ENCODE assay signal across 9 mouse cellular contexts in genomic region chr5:63886709-63887108, GRCm38 (mm10).
DNase-seq lines count a peak whose midpoint lies in the region; ATAC-seq and TF ChIP-seq lines count a peak whose summit lies in the region.
"Had no signal": no experiment of that assay in that cellular context is flagged by ENCODE, and none has a peak within 500 bp of the region (broad histone marks: within the 10 kb centered on the region; RNA-seq: fewer than 3 reads in every experiment).

No protein-coding gene starts in this region.

- no peaks in the 10 kb centered on the region for H3K4me1 ChIP-seq in heart, adult 2 months (ENCODE audit: control insufficient read depth, insufficient read depth, low read length)
- no peaks in the 10 kb centered on the region for H3K4me1 ChIP-seq in hindbrain, embryonic 14.5 days (replicated peaks; ENCODE audit: control insufficient read depth, insufficient read depth, low read length)
- H3K4me1 ChIP-seq: embryonic facial prominence, embryonic 15.5 days had no signal

- H3K79me2 ChIP-seq in heart, adult 2 months (replicated peaks; ENCODE audit: control insufficient read depth, insufficient read depth, low read length): no peaks in the 10 kb centered on the region

- TF ChIP-seq POLR2A in heart, adult 2 months (IDR thresholded peaks at IDR 0.05; ENCODE audit: insufficient read depth, low read depth, low read length): no peak

- 0 out of 2 replicates have a peak, but pooled peaks have one; percentile 34 for ATAC-seq in hindbrain, embryonic 14.5 days (ENCODE audit: low FRiP score)
- ATAC-seq in megakaryocyte, adult 5-6 weeks (ENCODE audit: poor library complexity, severe bottlenecking): peak; percentile 72

- no peak overlapping the region for H3K4me3 ChIP-seq in heart, adult 2 months
- H3K4me3 ChIP-seq in hindbrain, embryonic 14.5 days (replicated peaks; ENCODE audit: low read length): no peak overlapping the region
- H3K4me3 ChIP-seq: embryonic facial prominence, embryonic 15.5 days had no signal

- no peak overlapping the region for H3K9ac ChIP-seq in heart, adult 2 months (ENCODE audit: low read depth, low read length)
- no peak overlapping the region for H3K9ac ChIP-seq in hindbrain, embryonic 14.5 days
- H3K9ac ChIP-seq: embryonic facial prominence, embryonic 15.5 days had no signal

- no peak overlapping the region for H3K27ac ChIP-seq in heart, adult 2 months
- H3K27ac ChIP-seq in hindbrain, embryonic 14.5 days: no peak overlapping the region
- H3K27ac ChIP-seq: embryonic facial prominence, embryonic 15.5 days had no signal

- H3K4me2 ChIP-seq in hindbrain, embryonic 14.5 days (replicated peaks): no peak overlapping the region
- H3K4me2 ChIP-seq: embryonic facial prominence, embryonic 15.5 days had no signal

- H3K27me3 ChIP-seq in heart, adult 2 months (ENCODE audit: control insufficient read depth, insufficient read depth, low read length): no peaks in the 10 kb centered on the region
- no peaks in the 10 kb centered on the region for H3K27me3 ChIP-seq in hindbrain, embryonic 14.5 days (ENCODE audit: control insufficient read depth, insufficient read depth, low read length)
- H3K27me3 ChIP-seq: embryonic facial prominence, embryonic 15.5 days had no signal

- intact Hi-C loops in heart, adult 2 months (cut with DNase I): loop anchor here (1.0 kb wide), 1 partner anchor 75 kb away; no protein-coding TSS in a partner anchor

- TF ChIP-seq EP300 in heart, adult 2 months (IDR thresholded peaks at IDR 0.05; ENCODE audit: insufficient read depth, low read depth, low read length): no peak

- peak in 1 of 2 experiments; percentile 26 for DNase-seq in heart, adult 2 months
- no peak for DNase-seq in heart, adult 9 months (ENCODE audit: low spot score in 2 of 2)
- peak; percentile 70 for DNase-seq in 416B (ENCODE audit: low read depth)
- DNase-seq in ZHBTc4 (ENCODE audit: low read depth, low spot score): peak; percentile 56
- peak; percentile 84 for DNase-seq in hindbrain, embryonic 14.5 days (ENCODE audit: low spot score)
- no peak for DNase-seq in adrenal gland, adult 18-20 months (ENCODE audit: low spot score in 2 of 2)
- no peak for DNase-seq in T-cell, adult 2 months (ENCODE audit: low spot score)

- no peaks in the 10 kb centered on the region for H3K36me3 ChIP-seq in heart, adult 2 months (ENCODE audit: control insufficient read depth, insufficient read depth, low read length)
- no peaks in the 10 kb centered on the region for H3K36me3 ChIP-seq in hindbrain, embryonic 14.5 days (replicated peaks; ENCODE audit: control insufficient read depth, insufficient read depth)
- H3K36me3 ChIP-seq: embryonic facial prominence, embryonic 15.5 days had no signal

- 34% methylated on average over 6 of the region's 6 CpGs for WGBS in heart, adult 2 months
- WGBS in hindbrain, embryonic 14.5 days: 44% methylated on average over 6 of the region's 6 CpGs

- peak; percentile 80 for TF ChIP-seq CTCF in heart, adult 2 months (IDR thresholded peaks at IDR 0.05)

- no peaks in the 10 kb centered on the region for H3K9me3 ChIP-seq in hindbrain, embryonic 14.5 days (ENCODE audit: control insufficient read depth, low read length)
- H3K9me3 ChIP-seq: embryonic facial prominence, embryonic 15.5 days had no signal

Comparison
In these comparisons a context has a peak if more than half of its experiments do, and no peak if none do; other contexts are left out.
1. DNase-seq: peak in 416B (single experiment), ZHBTc4 (single experiment) and hindbrain, embryonic 14.5 days (single experiment); none in heart, adult 9 months (0 of 2), adrenal gland, adult 18-20 months (0 of 2) and T-cell, adult 2 months (single experiment).